Mouse (Mus musculus) cerebellum, adult 2 months (tissue): Measurements from ENCODE around the gene B3gat3. TPM values are rescaled to one million over a fixed set of nuclear protein-coding genes. Genes with fewer than 3 reads are reported as not detected.
A peak's percentile ranks its signal among the peaks of the same experiment; 100 is the strongest.
"Not testable (repeated sequence)": the region's sequence is repeated elsewhere in the genome, so short reads cannot be mapped to it uniquely, and the experiment has no call there.

ENCODE experiments used
- DNase-seq, 2 experiments: peaks; one replicate each; pipeline ENCODE4 v3.0.0; 2021
- H3K27ac ChIP-seq: fragments of 200-500 bp; 2 replicates; pipeline ENCODE4 v1.5.1; 2012; ENCODE audit warnings: low read length, control low read depth, inconsistent platforms; ENCODE audit not compliant: insufficient read depth
- H3K27me3 ChIP-seq: fragments of 200-500 bp; 2 replicates; pipeline ENCODE4 v1.6.1; 2012; ENCODE audit warnings: inconsistent platforms, mild to moderate bottlenecking, low read length, moderate library complexity; ENCODE audit not compliant: control insufficient read depth, insufficient read depth
- H3K4me1 ChIP-seq: fragments of 200-500 bp; 2 replicates; pipeline ENCODE4 v1.6.1; 2011; ENCODE audit warnings: low read length; ENCODE audit not compliant: control insufficient read depth, insufficient read depth
- H3K4me3 ChIP-seq: fragments of 200-500 bp; replicated peaks from 2 replicates; pipeline ENCODE3; 2011; ENCODE audit warnings: mild to moderate bottlenecking, low read depth, low read length, control low read depth; ENCODE audit not compliant: insufficient read depth
- CTCF ChIP-seq: fragments of 200-500 bp; IDR thresholded peaks from 2 replicates; pipeline ENCODE4 v1.5.1; 2011; ENCODE audit warnings: low read depth, mild to moderate bottlenecking, control low read depth, low read length, moderate library complexity, borderline replicate concordance; ENCODE audit not compliant: insufficient read depth
- POLR2A ChIP-seq: fragments of 200-500 bp; IDR thresholded peaks from 2 replicates; pipeline ENCODE4 v1.6.1; 2011; ENCODE audit warnings: low read length, control low read depth, borderline replicate concordance; ENCODE audit not compliant: insufficient read depth
- WGBS: fragments of 180-500 bp; shearing (Covaris S2); methylation state at CpG from one replicate; pipeline ENCODE4 v1.1.7; 2018; 5-methylcytosine and 5-hydroxymethylcytosine counted together
- polyA plus RNA-seq: library from polyadenylated mRNA; depleted of rRNA; stranded (reverse); fragments of >200 nt; gene quantifications from 2 replicates; pipeline ENCODE4 v1.2.3, GENCODE M21; 2012; rRNA removed

Gene B3gat3
- polyA plus RNA-seq, 1 experiment, result 238 TPM

DNA sequence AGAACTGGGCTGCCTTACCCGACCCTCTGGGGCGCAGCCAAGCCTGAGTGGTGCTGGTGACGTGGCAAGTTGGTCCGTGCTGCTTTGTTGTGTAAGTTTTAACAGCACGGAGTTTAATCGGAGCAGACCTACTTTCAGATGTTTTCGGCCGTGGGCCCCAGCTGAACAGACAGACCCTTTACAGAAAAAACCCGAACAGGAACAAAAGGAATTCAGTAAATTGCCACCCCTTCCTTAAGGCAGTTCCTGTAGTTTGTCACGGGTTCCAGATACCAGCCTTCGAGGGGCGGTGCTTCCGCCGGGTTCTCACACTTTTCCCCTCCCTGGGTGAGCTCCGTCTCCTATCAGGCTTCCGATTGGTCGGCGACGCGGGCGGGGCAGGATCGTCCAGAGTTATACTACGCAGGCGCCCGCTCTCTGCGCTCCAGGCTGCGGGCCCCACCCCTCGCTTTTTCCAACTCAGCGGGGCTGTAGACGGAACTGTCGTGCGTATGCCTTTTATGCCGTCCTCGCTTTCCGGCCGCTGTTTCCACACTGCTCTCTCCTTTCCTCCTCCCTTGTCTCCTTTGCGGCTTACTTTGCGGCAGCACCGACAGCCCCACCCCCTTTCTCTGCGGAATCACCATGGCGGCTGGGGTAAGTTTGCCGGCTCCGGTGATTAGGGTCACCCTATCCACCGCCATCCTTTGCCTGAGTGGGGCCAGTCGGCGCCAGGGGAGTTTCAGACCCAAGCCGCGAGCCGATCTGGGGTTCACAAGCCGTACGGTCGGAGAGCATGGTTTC lies 46.6 kb downstream of the B3gat3 start, which contains the start of gene Eef1g:
Gene Eef1g (plus strand): TSS at position 452 of the 783 bp plus-strand sequence.
- under 1% methylated on average over 52 of the region's 52 CpGs for WGBS
- peak; percentile 98 to 100 for DNase-seq

DNA sequence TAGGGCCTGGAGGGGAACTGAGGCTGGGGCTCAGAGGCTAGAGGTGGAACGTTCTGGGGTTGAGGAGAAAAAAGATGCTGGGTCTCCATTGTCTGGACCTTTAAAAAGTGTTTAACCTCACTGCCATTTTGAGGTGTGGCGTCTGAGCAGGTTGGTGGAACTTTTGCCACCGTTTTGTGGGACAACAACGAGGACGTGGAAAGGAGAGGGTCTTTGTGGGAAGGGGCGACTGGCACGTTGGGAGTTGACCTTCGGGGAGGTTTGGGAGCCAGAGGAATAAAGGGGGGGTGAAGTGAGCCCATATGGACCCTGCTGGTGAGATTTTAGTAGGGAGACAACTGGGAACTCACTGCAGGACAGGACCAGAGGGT lies 47.2 kb downstream of the B3gat3 start:
- TF ChIP-seq CTCF (no peak), POLR2A (no peak; the same call in 1 of the 2 replicates)
- Histone ChIP-seq H3K27ac (peak overlapping the region; percentile 40; the same call in 1 of the 2 replicates), H3K4me3 (peak overlapping the region; percentile 83), H3K27me3 (no peaks in the 10 kb centered on the region), H3K4me1 (0 out of 2 replicates have a peak, but pooled peaks cover 2% of the 10 kb centered on the region)
- DNase-seq, result no peak
- 0% methylated on average over 8 of the region's 8 CpGs for WGBS

More for the DNA sequence above, 46.6 kb downstream of the B3gat3 start, which contains the start of gene Eef1g:
- Histone ChIP-seq H3K4me1 (0 out of 2 replicates have a peak, but pooled peaks cover 2% of the 10 kb centered on the region), H3K27ac (peak within 1 kb of the TSS; percentile 40; the same call in 1 of the 2 replicates), H3K27me3 (no peaks in the 10 kb centered on the region), H3K4me3 (peak within 1 kb of the TSS; percentile 83)
- TF ChIP-seq POLR2A, result peak; percentile 30; the same call in 1 of the 2 replicates
- TF ChIP-seq CTCF, result no peak

DNA sequence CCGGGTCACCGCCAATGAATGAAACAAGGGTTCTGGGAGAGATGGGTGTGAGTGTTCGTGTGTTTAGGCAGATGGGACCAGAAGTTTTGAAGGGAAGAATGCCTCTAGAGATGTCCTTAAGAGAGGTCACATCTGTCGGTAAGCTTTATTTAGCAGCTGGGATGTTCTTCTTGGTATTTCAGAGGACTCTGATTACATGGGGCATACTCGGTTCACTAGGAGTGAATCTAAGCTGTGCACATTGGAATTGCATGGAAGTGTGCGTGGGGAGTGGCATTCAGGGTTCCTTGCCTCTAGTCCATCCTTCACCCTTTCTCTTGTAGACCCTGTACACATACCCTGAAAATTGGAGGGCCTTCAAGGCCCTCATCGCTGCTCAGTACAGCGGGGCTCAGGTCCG lies 47.7 kb downstream of the B3gat3 start:
- H3K4me3 ChIP-seq, result peak overlapping the region; percentile 83
- H3K4me1 ChIP-seq, result 0 out of 2 replicates have a peak, but pooled peaks cover 2% of the 10 kb centered on the region
- TF ChIP-seq CTCF (no peak), POLR2A (no peak)
- 3% methylated on average over 9 of the region's 9 CpGs for WGBS
- no peak overlapping the region for H3K27ac ChIP-seq
- no peak for DNase-seq
- no peaks in the 10 kb centered on the region for H3K27me3 ChIP-seq

GRCm38 (mm10) chr19:8972491-8972890 lies 52.3 kb downstream of the B3gat3 start:
- 89% methylated on average over 8 of the region's 8 CpGs for WGBS
- H3K4me3 ChIP-seq, DNase-seq, H3K27me3 ChIP-seq, H3K27ac ChIP-seq, H3K4me1 ChIP-seq: not testable (repeated sequence)

- DNase-seq, result no peak
- no peak overlapping the region for H3K4me3 ChIP-seq
- H3K27ac ChIP-seq, result no peak overlapping the region
- no peaks in the 10 kb centered on the region for H3K27me3 ChIP-seq
- 93% methylated on average over 1 of the region's 1 CpGs for WGBS
- no peak for TF ChIP-seq CTCF
- TF ChIP-seq POLR2A, result no peak
- H3K4me1 ChIP-seq, result no peaks in the 10 kb centered on the region
Measured at GRCm38 (mm10) chr19:8974638-8975037, 54.5 kb downstream of the B3gat3 start.

DNA sequence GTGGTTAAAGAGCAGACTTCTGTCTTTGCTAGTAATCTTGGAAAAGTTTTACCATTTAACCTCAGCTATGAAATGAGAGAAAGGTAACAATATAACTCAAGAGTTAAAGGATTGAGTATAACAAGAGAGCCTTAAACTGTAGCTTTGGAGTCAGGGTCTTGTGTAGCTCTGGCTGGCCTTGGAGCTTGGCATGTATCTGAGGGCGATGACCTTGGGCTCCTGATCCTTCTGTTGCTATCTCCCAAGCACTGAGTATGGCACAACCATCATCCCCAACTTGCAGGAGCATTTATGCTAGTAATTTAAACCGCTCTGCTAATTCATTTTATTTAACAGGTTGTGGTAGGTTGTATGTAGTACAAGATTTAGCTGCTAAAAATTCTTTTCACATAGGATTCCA lies 55.3 kb downstream of the B3gat3 start:
- no peaks in the 10 kb centered on the region for H3K27me3 ChIP-seq
- no peak overlapping the region for H3K4me3 ChIP-seq
- H3K27ac ChIP-seq, result no peak overlapping the region
- 96% methylated on average over 2 of the region's 2 CpGs for WGBS
- TF ChIP-seq CTCF, result no peak
- no peak for TF ChIP-seq POLR2A
- DNase-seq, result no peak
- no peaks in the 10 kb centered on the region for H3K4me1 ChIP-seq

DNA sequence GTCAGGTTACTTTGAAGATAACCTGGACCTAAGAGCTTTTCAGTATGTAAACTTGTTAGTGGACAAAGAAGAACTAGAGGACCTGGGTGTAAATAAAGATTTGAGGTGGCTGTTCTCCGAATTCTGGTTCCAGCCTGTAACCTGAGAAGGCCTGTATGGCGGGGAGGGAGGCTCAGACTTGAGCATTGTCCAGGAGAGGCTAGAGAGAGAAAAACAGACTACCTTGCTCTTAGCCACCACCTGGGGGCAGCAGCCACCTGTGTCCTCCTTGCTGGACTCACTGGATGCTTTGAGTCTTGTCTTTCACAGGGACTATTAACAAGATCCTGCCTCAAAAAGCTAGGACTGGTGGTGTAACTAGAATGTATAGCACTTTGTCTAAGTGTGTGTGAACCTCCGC lies 56.4 kb downstream of the B3gat3 start:
- TF ChIP-seq POLR2A (no peak), CTCF (peak; percentile 89)
- H3K27me3 ChIP-seq, result no peaks in the 10 kb centered on the region
- no peaks in the 10 kb centered on the region for H3K4me1 ChIP-seq
- H3K27ac ChIP-seq, result no peak overlapping the region
- 37% methylated on average over 3 of the region's 3 CpGs for WGBS
- no peak overlapping the region for H3K4me3 ChIP-seq
- peak; percentile 52 to 58 for DNase-seq

Other genes with a start within 250 kb of the B3gat3 start
- gene Slc3a2, start 197.0 kb upstream of the B3gat3 start, polyA plus RNA-seq, result 214 and 221 TPM in 2 replicates
- gene Wdr74, start 184.5 kb upstream of the B3gat3 start, polyA plus RNA-seq, result 55.5 and 57.6 TPM in 2 replicates
- 0.33 and 0.65 TPM in 2 replicates for gene 1700092M07Rik, start 179.7 kb upstream of the B3gat3 start, polyA plus RNA-seq
- gene Stx5a, start 179.0 kb upstream of the B3gat3 start, polyA plus RNA-seq, result 116 and 119 TPM in 2 replicates
- gene Nxf1, start 163.3 kb upstream of the B3gat3 start, polyA plus RNA-seq, result 134 and 135 TPM in 2 replicates
- gene Tmem223, start 149.4 kb upstream of the B3gat3 start, polyA plus RNA-seq, result 169 and 170 TPM in 2 replicates
- gene Tmem179b, start 145.9 kb upstream of the B3gat3 start, polyA plus RNA-seq, result 15.9 and 20.2 TPM in 2 replicates
- 14.1 and 15.6 TPM in 2 replicates for gene Taf6l, start 134.0 kb upstream of the B3gat3 start, polyA plus RNA-seq
- gene Polr2g, start 121.8 kb upstream of the B3gat3 start, polyA plus RNA-seq, result 155 and 157 TPM in 2 replicates
- gene Zbtb3, start 117.8 kb upstream of the B3gat3 start, polyA plus RNA-seq, result 3.7 and 3.8 TPM in 2 replicates
- gene Ttc9c, start 101.0 kb upstream of the B3gat3 start, polyA plus RNA-seq, result 34.4 and 36.0 TPM in 2 replicates
- 97.7 and 101 TPM in 2 replicates for gene Hnrnpul2, start 100.4 kb upstream of the B3gat3 start, polyA plus RNA-seq
- gene AC129217.1, start 90.6 kb upstream of the B3gat3 start, polyA plus RNA-seq, result not detected in 2 replicates
- 148 and 155 TPM in 2 replicates for gene Bscl2, start 82.9 kb upstream of the B3gat3 start, polyA plus RNA-seq
- gene Gng3, start 81.2 kb upstream of the B3gat3 start, polyA plus RNA-seq, result 218 and 236 TPM in 2 replicates
- 0.78 and 0.85 TPM in 2 replicates for gene Lrrn4cl, start 69.6 kb upstream of the B3gat3 start, polyA plus RNA-seq
- gene Ubxn1, start 48.9 kb upstream of the B3gat3 start, polyA plus RNA-seq, result 117 and 134 TPM in 2 replicates
- 69.3 and 76.7 TPM in 2 replicates for gene Uqcc3, start 39.5 kb upstream of the B3gat3 start, polyA plus RNA-seq
- gene Lbhd1, start 36.6 kb upstream of the B3gat3 start, polyA plus RNA-seq, result 3.8 and 5.1 TPM in 2 replicates
- gene Gm49403, start 36.4 kb upstream of the B3gat3 start, polyA plus RNA-seq, result not detected in 2 replicates
- gene 1810009A15Rik, start 31.5 kb upstream of the B3gat3 start, polyA plus RNA-seq, result 43.7 and 45.9 TPM in 2 replicates
- not detected in 2 replicates for gene Gm49416, start 31.4 kb upstream of the B3gat3 start, polyA plus RNA-seq
- gene Ints5, start 27.4 kb upstream of the B3gat3 start, polyA plus RNA-seq, result 17.7 and 18.0 TPM in 2 replicates
- 105 and 116 TPM in 2 replicates for gene Ganab, start 22.3 kb upstream of the B3gat3 start, polyA plus RNA-seq
- gene Rom1, start 9.0 kb downstream of the B3gat3 start, polyA plus RNA-seq, result 24.1 and 24.2 TPM in 2 replicates
- 40.2 and 45.0 TPM in 2 replicates for gene Eml3, start 9.2 kb downstream of the B3gat3 start, polyA plus RNA-seq
- 30.9 and 33.9 TPM in 2 replicates for gene Mta2, start 21.5 kb downstream of the B3gat3 start, polyA plus RNA-seq
- gene Tut1, start 33.5 kb downstream of the B3gat3 start, polyA plus RNA-seq, result 20.5 and 20.8 TPM in 2 replicates
- gene Eef1g, start 46.7 kb downstream of the B3gat3 start, polyA plus RNA-seq, result 263 and 281 TPM in 2 replicates
- gene Ahnak, start 68.9 kb downstream of the B3gat3 start, polyA plus RNA-seq, result 5.3 and 5.8 TPM in 2 replicates
- gene Scgb1a1, start 167.6 kb downstream of the B3gat3 start, polyA plus RNA-seq, result not detected in 2 replicates
- gene Asrgl1, start 215.3 kb downstream of the B3gat3 start, polyA plus RNA-seq, result 88.4 TPM in 2 replicates